Comparison of ENCODE assay signal across 39 mouse cellular contexts in genomic region chr8:5093991-5094390, GRCm38 (mm10). TPM values are rescaled to one million over a fixed set of nuclear protein-coding genes. Genes with fewer than 3 reads are reported as not detected.
"Had no signal": no experiment of that assay in that cellular context is flagged by ENCODE, and none has a peak within 500 bp of the region (broad histone marks: within the 10 kb centered on the region; RNA-seq: fewer than 3 reads in every experiment).

No protein-coding gene starts in this region.

RNA-seq across cellular contexts. Expression of gene Slc10a2, which starts 11.2 kb away (rescaled TPM):
- total RNA-seq: left cerebral cortex, postnatal 10 days; left cerebral cortex, postnatal 14 days; left cerebral cortex, postnatal 25 days; left cerebral cortex, postnatal 36 days; left cerebral cortex, postnatal 4 days; megakaryocyte progenitor cell, adult 5-6 weeks; megakaryocyte, adult 5-6 weeks; megakaryocyte-erythroid progenitor cell, adult 5-6 weeks; midbrain, postnatal 0 days; monocyte, adult 5-6 weeks had no signal
- polyA plus RNA-seq: limb, embryonic 10.5 days; limb, embryonic 11.5 days; limb, embryonic 12.5 days; limb, embryonic 13.5 days; limb, embryonic 14.5 days; limb, embryonic 15.5 days; liver, embryonic 11.5 days; liver, embryonic 12.5 days; liver, embryonic 13.5 days; liver, embryonic 14.5 days; liver, embryonic 15.5 days; liver, embryonic 16.5 days; liver, postnatal 0 days; lung, adult 2 months; lung, embryonic 14.5 days; lung, embryonic 15.5 days; lung, embryonic 16.5 days; lung, postnatal 0 days; macrophage; midbrain, embryonic 10.5 days; midbrain, embryonic 11.5 days; midbrain, embryonic 12.5 days; midbrain, embryonic 13.5 days; midbrain, embryonic 14.5 days; midbrain, embryonic 15.5 days; midbrain, embryonic 16.5 days; midbrain, postnatal 0 days; myocyte; neural tube, embryonic 11.5 days; neural tube, embryonic 12.5 days had no signal
